Mouse (Mus musculus): Measurements from ENCODE around the gene Eif2ak4. TPM values are rescaled to one million over a fixed set of nuclear protein-coding genes. Genes with fewer than 3 reads are reported as not detected.

The Eif2ak4 gene
- total and polyA plus RNA-seq, 3 experiments, result 16.1 to 22.3 (median 18.1) TPM

DNA sequence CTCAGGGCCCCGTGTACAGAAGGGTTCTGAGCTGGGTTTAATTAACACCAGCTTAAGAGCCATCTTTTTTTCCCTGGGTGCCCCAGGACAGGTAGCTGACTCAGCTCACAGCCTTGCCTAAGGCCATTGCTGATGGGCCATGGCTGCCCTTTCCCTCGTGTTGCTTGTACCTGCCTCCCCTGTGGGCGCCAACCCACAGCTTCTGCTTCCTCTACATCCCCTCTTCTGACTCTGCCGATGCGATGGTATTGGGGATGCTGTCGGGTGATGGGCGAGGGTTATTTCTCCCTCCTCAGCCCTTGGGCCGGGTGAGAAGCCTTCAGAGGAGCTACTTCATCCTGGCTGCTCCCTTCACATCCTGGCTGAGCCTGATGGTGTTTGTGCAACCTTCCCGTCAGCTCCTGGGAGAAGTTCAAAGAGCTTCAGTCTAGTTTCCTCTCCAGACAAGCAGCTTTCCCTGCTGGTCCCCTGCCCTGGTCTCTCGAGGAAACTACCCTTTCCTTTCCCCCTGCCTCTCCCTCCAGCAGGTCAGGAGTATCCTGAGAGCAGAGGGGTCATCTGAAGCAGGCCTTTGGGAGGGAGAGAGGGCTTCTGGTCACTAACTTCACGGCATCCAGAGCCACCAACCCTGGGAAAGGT is 123.5 kb downstream of the Eif2ak4 start:
- Histone ChIP-seq H3K9me3 (replicated peaks; ENCODE audit: low read length) (no peaks in the 10 kb centered on the region), H3K4me2 (ENCODE audit: insufficient read depth, low read depth, poor library complexity, severe bottlenecking) (no peak overlapping the region), H3K4me3 (replicated peaks in 1 of 3; ENCODE audit: low read depth in 2 of 3, low read length in 2 of 3, poor library complexity in 1 of 3) (no peak overlapping the region), H3K27me3 (replicated peaks) (no peaks in the 10 kb centered on the region), H3K36me3 (replicated peaks in 1 of 2; ENCODE audit: control insufficient read depth in 1 of 2, insufficient read depth in 1 of 2, low read length in 1 of 2) (no peaks in the 10 kb centered on the region), H3K9ac (ENCODE audit: insufficient read depth, low read depth) (no peak overlapping the region), H3K79me2 (replicated peaks; ENCODE audit: control insufficient read depth, extremely low read depth, insufficient read depth, poor library complexity, severe bottlenecking) (no peaks in the 10 kb centered on the region), H3K4me1 (ENCODE audit: control insufficient read depth in 1 of 2, insufficient read depth in 2 of 2) (peaks cover 5 to 22% of the 10 kb centered on the region in 2 experiments; a peak in 3 of 4 replicates), H3K27ac (ENCODE audit: insufficient read depth, low read depth) (no peak overlapping the region)
- TF ChIP-seq NELFE (IDR thresholded peaks at IDR 0.05; ENCODE audit: low read depth, low read length), result no peak
- TF ChIP-seq ZC3H11A (IDR thresholded peaks at IDR 0.05; ENCODE audit: low read depth, low read length), result no peak
- TF ChIP-seq E2F4 (IDR thresholded peaks at IDR 0.05; ENCODE audit: insufficient replicate concordance, low read depth, low read length), result no peak
- no peak for TF ChIP-seq GABPA (IDR thresholded peaks at IDR 0.05; ENCODE audit: insufficient replicate concordance, low read depth, low read length)
- no peak for TF ChIP-seq POLR2A (IDR thresholded peaks at IDR 0.05; ENCODE audit: low read depth, low read length)
- no peak for TF ChIP-seq IRF4 (IDR thresholded peaks at IDR 0.05; ENCODE audit: low read depth, low read length)
- no peak for TF ChIP-seq JUN (IDR thresholded peaks at IDR 0.05; ENCODE audit: insufficient read depth, low read depth, low read length)
- no peak for TF ChIP-seq MAFK (IDR thresholded peaks at IDR 0.05; ENCODE audit: insufficient replicate concordance, low read length)
- TF ChIP-seq ZNF384 (IDR thresholded peaks at IDR 0.05; ENCODE audit: low read depth, low read length), result no peak
- TF ChIP-seq PAX5 (IDR thresholded peaks at IDR 0.05; ENCODE audit: low read length), result no peak
- TF ChIP-seq EP300 (IDR thresholded peaks at IDR 0.05; ENCODE audit: low read length), result no peak
- no peak for TF ChIP-seq ZMIZ1 (IDR thresholded peaks at IDR 0.05; ENCODE audit: low read depth, low read length)
- no peak for TF ChIP-seq USF2 (conservative IDR thresholded peaks at IDR 0.05; ENCODE audit: low read depth, low read length)
- TF ChIP-seq HCFC1 (IDR thresholded peaks at IDR 0.05; ENCODE audit: low read depth, low read length), result no peak
- no peak for TF ChIP-seq JUND (conservative IDR thresholded peaks at IDR 0.05; ENCODE audit: low read depth, low read length)
- dilution Hi-C loops (cut with MboI; ENCODE audit: extremely low pct_ligation_motif_present, extremely low pct_unique_long_range_greater_than_20kb, low sequenced_read_pairs), result no loop called here
- DNase-seq (ENCODE audit: extremely low read depth), result no peak
- in situ Hi-C loops (cut with MboI; ENCODE audit: low pct_ligation_motif_present, low pct_unique_long_range_greater_than_20kb, low sequenced_read_pairs), result no loop called here

GRCm38 (mm10) chr2:118512418-118513377 is 124.3 kb downstream of the Eif2ak4 start:
- dilution Hi-C loops (cut with MboI; ENCODE audit: extremely low pct_ligation_motif_present, extremely low pct_unique_long_range_greater_than_20kb, low sequenced_read_pairs) (no loop called here), in situ Hi-C loops (cut with MboI; ENCODE audit: low pct_ligation_motif_present, low pct_unique_long_range_greater_than_20kb, low sequenced_read_pairs) (no loop called here)
- TF ChIP-seq PAX5 (IDR thresholded peaks at IDR 0.05; ENCODE audit: low read length) (no peak), MAFK (IDR thresholded peaks at IDR 0.05; ENCODE audit: insufficient replicate concordance, low read length) (peak; percentile 31; the same call in 1 of the 2 replicates), ZMIZ1 (IDR thresholded peaks at IDR 0.05; ENCODE audit: low read depth, low read length) (no peak)
- H3K4me2 ChIP-seq (ENCODE audit: insufficient read depth, low read depth, poor library complexity, severe bottlenecking), result no peak overlapping the region
- no peak overlapping the region for H3K9ac ChIP-seq (ENCODE audit: insufficient read depth, low read depth)
- H3K36me3 ChIP-seq (replicated peaks in 1 of 2; ENCODE audit: control insufficient read depth in 1 of 2, insufficient read depth in 1 of 2, low read length in 1 of 2), result no peaks in the 10 kb centered on the region
- H3K9me3 ChIP-seq (replicated peaks; ENCODE audit: low read length), result no peaks in the 10 kb centered on the region
- H3K4me3 ChIP-seq (replicated peaks in 1 of 3; ENCODE audit: low read depth in 2 of 3, low read length in 2 of 3, poor library complexity in 1 of 3), result no peak overlapping the region
- H3K4me1 ChIP-seq (ENCODE audit: control insufficient read depth in 1 of 2, insufficient read depth in 2 of 2), result peaks cover 5 to 22% of the 10 kb centered on the region in 2 experiments; a peak in 2 of 4 replicates
- no peaks in the 10 kb centered on the region for H3K79me2 ChIP-seq (replicated peaks; ENCODE audit: control insufficient read depth, extremely low read depth, insufficient read depth, poor library complexity, severe bottlenecking)
- DNase-seq (ENCODE audit: extremely low read depth), result no peak
- no peaks in the 10 kb centered on the region for H3K27me3 ChIP-seq (replicated peaks)
- H3K27ac ChIP-seq (ENCODE audit: insufficient read depth, low read depth), result no peak overlapping the region
